Mouse (Mus musculus): ENCODE measurements around the gene Naa80.
"Not testable (repeated sequence)": the region's sequence is repeated elsewhere in the genome, so short reads cannot be mapped to it uniquely, and the experiment has no call there.

Gene Naa80

DNA sequence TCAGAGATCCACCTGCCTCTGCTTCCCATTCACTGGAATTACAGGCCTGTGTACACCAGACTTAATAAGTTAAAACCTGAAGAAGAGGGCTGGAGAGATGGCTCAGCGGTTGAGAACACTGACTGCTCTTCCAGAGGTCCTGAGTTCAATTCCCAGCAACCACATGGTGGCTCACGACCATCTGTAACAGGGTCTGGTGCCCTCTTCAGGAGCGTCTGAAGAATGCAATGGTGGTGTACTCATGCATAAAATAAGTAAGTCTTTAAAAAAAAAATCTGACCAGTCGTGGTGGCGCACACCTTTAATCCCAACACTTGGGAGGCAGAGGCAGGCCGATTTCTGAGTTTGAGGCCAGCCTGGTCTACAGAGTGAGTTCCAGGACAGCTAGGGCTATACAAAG is 4.9 kb upstream of the Naa80 start:
- in situ Hi-C loops (cut with MboI) = not testable (repeated sequence)

DNA sequence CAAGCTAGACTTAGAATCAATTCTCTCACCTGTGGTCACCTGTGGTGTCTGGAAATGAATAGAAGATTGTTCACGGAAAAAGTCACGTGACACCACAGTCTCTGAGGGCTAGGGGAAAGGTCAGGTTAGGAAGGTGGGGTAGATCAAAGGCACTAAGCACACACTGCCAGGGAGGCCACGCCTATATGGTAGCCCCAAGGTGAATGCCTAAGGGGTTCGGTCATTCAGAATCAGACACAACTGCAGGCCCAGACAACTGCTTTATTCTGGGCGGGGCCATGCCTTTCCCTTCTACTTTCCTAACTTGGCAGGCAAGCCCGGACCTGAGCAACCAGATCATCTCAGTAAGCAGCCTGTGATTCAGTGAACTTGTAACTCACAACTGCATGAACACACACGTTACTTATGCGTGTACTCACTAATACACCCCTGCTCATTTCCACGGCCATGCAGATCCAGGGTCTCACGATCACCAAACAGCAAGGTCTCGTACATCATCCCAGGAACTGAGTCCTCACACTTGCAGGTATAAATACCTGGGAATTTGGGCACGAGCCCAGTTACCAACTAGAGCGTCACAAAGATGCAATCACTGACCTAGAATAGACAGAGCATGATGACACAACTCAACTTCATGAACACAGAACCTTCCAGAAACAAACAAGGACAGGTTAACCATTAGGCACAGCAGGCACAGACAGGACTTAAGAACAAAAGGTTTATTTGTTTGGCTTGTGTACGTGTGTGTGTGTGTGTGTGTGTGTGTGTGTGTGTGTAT is 2.9 kb upstream of the Naa80 start:
- in situ Hi-C loops (cut with MboI) = no loop called here

DNA sequence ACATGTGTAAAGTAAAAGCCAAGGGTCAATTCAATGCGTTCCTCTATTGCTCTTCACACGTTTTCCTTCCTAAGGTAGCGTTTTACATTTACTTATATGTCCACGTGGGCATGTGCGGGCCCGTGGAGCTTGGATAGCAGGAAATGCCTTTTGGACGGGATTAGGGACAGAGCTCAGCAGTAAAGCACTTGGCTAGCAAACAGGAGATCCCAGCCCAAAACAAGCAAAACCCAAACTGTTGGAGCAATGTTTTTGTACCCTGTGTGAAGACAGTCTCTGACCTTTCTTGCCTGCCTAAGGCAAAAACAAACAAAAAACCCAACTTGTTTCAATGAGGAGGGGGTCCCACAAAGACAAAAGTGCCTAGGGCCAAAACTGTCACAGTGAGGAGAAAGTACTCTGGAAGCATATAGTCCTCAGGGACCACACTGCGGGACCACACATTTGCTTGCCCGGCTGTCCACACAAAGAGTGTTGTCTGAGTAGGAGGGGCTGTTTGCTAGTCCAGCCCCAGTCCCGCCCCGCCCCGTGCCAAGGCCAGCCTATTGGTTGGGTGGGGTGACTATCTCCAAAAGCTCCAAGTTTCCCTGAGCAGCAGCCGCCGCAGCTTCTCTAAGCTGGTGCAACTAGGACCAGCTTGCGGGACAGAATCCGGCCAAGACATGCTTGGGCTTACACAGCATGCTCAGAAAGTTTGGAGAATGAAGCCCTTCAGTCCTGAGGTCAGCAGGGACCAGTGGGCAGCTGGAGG is 2.2 kb upstream of the Naa80 start, which contains the start of gene Hyal1:
Gene Hyal1 (plus strand): TSS at position 571 of the 751 bp plus-strand sequence.
- in situ Hi-C loops (cut with MboI) = no loop called here

DNA sequence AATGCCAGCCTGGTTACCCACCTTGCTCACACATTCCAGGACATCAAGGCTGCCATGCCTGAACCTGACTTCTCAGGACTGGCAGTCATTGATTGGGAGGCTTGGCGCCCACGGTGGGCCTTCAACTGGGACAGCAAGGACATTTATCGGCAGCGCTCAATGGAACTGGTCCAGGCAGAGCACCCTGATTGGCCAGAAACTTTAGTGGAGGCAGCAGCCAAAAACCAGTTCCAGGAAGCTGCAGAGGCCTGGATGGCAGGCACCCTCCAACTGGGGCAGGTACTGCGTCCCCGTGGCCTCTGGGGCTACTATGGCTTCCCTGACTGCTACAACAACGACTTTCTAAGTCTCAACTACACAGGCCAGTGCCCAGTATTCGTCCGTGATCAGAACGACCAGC is 816 bp upstream of the Naa80 start:
- in situ Hi-C loops (cut with MboI) = no loop called here

DNA sequence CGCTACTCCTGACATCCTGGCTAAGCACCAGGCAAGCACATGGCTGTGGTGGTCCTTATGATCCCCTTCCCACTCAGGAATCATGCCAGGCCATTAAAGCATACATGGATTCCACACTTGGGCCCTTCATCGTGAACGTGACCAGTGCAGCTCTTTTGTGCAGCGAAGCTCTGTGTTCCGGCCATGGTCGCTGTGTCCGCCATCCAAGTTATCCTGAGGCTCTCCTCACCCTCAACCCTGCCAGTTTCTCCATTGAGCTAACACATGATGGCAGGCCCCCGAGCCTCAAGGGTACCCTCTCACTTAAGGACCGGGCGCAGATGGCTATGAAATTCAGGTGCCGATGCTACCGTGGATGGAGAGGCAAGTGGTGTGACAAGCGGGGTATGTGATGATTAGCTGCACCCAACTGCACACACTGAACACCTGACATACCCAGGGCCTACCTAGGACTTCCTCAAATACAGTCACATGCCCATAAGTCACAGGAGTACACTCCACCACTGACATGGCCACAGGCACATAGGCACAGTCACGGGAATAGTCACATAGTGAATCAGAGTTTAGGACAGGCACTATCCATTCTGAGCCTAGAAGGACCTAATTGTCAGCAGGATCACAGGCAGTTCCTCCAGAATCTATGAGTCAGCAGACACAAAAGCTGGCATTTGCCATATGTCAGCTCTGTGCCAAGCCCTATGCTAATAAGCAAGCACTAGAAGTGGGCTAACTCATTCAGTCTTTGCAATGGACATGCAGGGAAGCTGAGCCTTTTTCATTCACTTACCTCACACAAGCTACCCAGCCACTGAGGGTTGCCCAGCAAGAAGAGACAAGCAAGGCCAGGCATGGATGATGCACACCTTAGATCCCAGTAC is 575 bp downstream of the Naa80 start:
- in situ Hi-C loops (cut with MboI) = no loop called here

DNA sequence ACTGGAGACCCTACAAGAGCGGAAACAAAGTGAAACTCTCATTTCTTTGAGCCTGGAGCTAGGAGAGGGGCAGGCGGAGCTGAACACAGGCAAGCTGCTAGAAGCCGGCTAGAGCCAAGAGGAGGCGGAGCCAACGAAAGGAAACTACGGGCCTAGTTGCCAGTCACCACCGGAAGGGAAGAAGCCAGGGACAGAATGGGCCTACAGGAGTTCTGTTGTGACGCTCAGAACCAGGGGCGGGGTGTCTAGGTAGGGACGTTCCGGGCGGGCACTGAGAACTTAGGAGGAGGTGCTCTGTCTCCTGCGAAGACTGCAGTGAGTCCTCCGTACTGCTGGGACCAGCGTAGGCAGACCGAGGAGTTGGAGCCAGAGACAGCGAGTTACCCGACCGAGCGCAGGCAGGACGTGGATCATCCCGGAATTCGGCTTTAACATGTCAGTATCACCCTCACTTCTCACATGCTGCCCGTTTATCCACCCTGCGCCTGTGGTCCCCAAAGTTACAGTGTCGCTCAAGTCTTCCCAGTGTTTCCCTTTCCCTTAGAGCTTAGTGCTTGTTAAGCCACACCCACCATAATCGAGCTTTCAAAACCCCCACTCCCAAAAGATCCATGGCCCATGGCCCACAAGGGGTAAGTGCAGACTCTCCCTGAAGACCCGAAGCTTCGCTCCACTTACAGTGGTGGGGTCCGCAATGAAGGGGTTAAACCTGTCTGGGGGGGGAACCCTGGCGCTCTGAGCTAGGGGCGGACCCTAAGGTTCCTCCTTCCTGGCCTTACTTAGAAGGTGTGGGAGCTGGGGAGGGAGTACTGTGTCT is 2.0 kb downstream of the Naa80 start, which contains the start of gene Hyal3:
Gene Hyal3 (plus strand): TSS at position 318 of the 817 bp plus-strand sequence.
- in situ Hi-C loops (cut with MboI) = no loop called here

DNA sequence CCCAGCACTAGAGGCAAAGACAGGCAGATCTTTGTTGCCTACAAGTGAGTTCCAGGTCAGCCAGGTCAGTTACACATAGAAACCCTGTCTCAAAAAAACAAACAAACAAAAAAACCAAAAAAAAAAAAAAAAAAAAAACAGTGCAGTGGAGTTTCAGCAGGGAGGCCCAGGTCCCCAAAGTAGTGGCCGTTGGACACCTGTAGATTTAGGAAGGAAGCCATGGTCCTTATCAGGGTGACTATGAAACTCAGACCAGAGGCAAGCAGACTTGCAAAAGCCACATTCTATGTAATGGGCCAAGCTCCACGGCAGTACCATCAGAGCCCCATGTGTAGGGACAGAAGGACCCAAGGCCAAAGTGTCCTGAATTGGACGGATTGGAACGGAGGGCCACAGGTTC is 2.9 kb downstream of the Naa80 start:
- in situ Hi-C loops (cut with MboI) = no loop called here

DNA sequence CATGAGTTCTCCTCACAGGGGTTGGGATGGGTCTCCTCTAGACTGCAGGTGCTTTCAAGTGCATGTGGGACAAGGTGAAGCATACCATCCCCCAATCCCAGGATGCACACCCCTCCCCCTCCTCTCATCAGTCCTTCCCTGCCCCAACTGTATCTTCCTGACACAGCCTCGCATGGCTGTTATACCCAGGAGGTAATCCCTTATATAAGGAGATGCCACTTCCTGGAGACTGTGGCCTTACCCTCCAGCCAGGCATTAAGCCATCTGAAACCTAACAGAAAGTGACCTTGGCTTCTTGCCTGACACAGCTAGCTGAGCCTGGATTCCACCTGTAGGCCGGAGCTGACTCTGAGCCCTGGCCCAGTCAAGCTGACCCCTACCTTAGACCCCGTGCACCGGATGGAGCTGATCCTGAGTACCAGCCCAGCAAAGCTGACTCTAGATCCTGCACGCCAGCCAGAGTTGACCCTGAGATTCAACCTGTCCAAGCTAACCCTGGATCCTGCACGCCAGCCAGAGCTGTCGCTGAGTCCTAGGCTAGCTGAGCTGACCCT is 3.9 kb downstream of the Naa80 start:
- in situ Hi-C loops (cut with MboI) = no loop called here

DNA sequence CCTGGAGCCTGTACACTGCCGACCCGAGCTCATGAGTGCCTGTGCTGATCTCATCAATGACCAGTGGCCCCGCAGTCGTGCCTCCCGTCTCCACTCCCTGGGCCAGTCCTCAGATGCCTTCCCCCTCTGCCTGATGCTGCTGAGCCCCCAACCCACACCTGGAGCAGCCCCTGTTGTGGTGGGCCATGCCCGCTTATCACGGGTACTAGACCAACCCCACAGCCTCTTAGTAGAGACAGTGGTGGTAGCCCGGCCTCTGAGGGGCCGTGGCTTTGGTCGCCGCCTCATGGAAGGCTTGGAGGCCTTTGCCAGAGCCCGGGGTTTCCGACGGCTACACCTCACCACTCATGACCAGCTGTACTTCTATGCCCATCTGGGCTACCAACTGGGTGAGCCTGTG is 4.5 kb downstream of the Naa80 start:
- in situ Hi-C loops (cut with MboI) = no loop called here

DNA sequence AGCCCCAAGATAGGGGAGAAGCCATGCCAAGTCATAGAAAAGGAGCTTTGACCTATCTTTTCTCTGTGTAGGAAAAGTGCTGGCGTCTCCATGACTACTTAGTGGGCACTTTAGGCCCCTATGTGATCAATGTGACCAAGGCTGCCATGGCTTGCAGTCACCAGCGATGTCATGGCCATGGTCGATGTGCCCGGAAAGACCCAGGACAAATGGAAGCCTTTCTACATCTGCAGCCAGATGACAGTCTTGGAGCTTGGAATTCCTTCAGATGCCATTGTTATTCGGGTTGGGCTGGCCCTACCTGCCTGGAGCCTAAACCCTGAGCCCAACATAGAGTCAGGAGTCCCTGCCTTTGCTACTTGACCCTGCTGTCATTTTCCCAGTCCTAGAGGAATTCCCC is 7.8 kb downstream of the Naa80 start:
- in situ Hi-C loops (cut with MboI) = no loop called here

DNA sequence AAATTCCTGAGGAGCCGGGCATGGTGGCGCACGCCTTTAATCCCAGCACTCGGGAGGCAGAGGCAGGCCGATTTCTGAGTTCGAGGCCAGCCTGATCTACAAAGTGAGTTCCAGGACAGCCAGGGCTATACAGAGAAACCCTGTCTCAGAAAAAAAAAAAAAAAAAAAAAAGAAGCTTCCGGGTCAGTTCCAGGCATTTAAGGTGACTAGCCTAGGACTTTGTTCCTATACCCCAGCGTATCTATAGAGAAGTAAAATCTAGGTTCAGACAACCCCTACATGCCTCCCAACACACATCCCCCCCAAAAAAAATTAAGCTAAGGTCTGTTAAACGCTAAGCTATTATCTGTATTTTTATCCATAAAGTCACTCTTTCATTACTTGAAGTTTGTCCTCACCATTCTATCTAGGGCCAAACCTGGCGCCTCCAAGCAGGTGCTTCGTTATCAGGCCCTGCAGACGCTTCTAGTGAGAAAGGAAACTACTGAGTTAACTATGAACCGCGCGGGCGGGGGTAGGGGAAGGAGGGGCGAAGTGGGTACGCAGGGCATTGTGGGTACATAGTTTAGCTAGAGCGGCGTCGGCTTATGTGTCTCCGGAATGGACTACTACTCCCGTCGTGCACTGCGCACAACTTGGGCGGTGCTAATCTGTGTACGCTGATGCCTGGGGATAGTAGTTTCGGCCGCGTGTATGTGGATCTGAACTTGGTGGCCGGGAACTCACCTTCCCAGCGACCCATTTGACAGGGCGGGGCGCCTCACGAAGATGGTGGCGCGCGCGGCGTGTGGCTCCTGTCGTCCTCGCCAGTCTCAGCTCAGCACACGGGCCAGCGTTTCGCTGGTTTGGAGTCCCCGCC is 8.5 kb downstream of the Naa80 start, which contains the start of gene Ifrd2:
Gene Ifrd2 (plus strand): TSS at position 669 of the 859 bp plus-strand sequence.
- in situ Hi-C loops (cut with MboI) = no loop called here

DNA sequence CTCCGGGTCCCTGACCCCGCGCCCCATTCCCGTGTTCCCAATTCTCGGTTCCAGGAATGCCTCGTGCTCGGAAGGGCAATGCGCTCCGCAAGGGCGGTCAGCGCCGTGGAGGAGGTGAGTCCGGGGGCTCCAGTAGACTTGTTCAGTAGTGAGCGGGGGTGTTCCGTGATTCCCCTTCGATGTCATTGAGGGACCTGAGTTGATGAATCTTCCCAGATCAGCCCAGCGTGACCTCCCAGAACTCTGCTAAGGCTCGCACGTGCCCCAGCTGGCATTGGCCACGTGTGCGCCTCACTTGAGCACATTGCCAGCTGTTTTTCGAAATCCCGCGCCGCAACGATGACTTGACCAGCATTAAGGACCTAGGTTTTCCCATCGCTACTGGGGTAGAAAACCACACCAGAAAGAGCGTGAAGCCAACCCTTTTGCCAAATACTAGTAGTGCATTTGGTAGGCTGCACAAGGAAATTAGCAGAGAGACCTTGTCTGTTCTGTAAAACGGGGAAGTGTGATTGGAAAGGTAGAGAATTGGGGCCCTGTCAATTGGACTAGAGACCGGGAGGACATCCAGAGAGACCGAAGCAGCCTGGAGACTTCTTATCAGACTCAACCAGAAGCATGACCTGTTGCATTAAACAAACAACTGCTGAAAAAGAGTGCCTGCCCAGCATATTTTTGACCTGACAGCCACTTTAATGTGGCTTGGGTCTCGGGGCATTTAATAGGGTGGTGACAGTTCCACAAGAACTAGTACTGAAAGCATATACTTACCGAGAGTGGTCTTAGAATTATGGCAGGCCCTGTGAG is 9.3 kb downstream of the Naa80 start:
- in situ Hi-C loops (cut with MboI) = no loop called here

DNA sequence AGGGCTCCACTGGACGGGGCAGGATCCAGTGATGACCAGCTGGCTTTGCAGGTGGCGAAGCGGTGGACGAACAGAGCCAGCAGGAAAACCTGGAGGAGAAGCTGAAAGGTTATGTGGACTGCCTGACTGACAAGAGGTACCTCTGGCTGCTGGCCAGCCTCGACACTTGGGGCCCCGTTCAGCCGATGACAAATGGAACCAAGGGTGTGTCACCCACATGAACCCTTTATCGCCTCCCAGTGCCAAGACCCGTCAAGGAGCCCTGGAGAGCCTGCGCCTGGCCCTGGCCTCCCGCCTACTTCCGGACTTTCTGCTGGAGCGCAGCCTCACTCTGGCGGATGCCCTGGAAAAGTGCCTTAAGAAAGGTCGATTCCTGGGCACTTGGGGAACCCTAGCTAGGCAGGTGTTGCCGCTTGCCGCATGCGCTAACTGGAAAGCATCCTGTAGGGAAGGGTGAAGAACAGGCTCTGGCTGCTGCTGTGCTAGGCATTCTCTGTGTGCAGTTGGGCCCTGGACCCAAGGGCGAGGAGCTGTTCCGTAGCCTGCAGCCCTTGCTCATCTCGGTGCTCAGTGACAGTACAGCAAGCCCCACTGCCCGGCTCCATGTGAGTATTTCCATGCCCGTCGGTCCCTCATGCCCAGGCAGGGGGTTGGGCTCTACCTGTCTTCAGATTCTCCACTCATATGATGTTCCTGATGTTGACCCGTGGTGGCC is 11.5 kb downstream of the Naa80 start:
- in situ Hi-C loops (cut with MboI) = no loop called here

DNA sequence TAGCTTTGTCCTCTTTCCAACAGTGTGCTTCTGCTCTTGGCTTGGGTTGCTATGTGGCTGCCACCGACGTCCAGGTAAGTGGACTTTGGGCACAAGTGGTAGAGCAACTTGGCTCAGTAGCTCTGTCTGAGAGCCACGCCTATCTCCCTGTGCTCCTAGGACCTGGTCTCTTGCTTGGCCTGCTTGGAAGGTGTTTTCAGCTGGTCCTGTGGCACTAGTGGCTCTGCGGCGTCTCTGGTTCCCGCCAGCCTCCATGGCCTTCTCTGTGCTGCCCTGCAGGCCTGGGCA is 12.0 kb downstream of the Naa80 start:
- in situ Hi-C loops (cut with MboI) = no loop called here

DNA sequence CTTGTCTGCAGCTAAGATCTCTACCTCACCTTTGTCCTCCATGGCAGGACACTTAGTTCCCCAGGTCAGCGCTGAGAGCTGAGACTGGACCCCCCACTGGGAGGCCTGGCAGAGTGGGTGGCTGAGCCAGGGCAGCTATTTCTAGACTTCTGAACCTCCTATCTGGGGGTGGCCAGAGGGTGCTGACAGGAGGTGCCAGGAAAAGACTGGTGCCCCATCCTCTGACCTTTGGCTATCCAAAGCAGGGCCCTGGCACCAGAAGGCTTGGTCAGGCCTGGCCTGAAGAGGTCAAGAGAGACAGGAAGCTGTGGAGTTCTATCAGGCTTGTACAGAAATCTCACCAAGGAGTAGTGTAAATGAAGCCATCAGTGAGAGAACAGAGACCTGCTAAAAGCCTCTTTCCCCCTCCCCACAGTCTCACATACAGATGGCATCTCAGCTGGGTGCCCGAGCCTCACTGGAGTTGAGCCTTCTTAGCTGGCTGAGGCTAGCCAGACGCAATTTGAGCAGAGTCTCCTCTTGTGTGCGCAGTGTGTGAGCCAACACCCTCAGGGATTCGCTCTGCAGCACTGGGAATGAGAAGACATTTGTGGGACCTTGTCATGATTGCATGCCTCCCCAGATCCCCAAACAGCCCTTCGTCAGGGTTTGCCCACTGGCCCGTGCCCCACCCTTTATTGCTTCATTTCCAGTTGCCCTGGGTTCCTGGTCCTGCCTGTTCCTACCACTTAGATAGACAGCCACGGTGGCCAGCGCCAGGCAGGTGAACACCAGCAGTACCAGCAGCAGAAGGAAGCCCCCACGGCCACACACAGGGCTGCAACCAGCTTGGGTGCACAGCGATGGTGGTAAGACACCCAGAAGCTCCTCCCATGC is 14.7 kb downstream of the Naa80 start:
- in situ Hi-C loops (cut with MboI) = no loop called here

DNA sequence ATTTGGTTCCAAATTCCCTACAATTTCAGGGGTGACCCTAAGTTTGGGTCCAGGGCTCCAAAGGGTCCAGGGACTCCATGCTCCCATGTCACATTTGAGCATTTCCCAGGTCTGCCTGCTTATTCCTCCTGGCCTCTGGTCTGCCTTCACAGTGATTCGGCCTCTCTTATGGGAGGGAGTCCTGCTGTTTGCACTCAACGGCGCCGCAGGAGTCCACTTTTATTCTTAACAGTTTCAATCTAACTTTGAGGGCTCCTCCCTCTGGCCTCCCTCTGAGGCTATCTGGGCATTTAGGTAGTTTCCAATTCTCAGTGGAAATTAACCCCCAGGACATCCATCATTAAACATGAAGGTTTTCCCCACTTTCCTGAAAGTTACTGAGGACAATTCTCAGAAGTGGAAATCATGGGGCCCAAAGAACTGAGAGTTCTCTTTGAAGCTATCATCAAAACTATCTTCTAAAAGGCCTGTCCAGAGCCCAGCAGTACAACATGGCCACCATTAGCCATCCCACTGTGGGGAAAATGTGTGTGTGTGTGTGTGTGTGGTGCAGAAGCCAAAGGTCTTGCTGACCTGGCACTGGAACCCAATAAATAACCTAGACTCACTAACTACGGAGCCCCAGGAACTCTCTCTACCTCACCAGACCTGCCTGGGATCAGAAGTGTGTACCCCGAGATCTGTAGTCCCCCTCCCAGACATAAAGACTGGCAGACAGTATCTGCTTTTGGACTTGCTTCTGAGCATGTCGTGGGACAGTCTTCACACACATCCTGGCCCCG is 15.8 kb downstream of the Naa80 start:
- in situ Hi-C loops (cut with MboI) = no loop called here
